Mouse (Mus musculus): Measurements from ENCODE around the gene Spns1. TPM values are rescaled to one million over a fixed set of nuclear protein-coding genes. Genes with fewer than 3 reads are reported as not detected.
A peak's percentile ranks its signal among the peaks of the same experiment; 100 is the strongest.

Gene Spns1
- total and polyA plus RNA-seq, 2 experiments from 2014 or later = 80.9 to 125 TPM

- no peak for TF ChIP-seq CTCF (IDR thresholded peaks at IDR 0.05; ENCODE audit: low read depth)
- Histone ChIP-seq H3K27ac (no peak overlapping the region), H3K27me3 (ENCODE audit: insufficient read depth, low read length) (no peaks in the 10 kb centered on the region), H3K4me3 (ENCODE audit: low read length) (no peak overlapping the region), H3K9ac (replicated peaks; ENCODE audit: low read length) (no peak overlapping the region), H3K36me3 (ENCODE audit: insufficient read depth, low read length) (no peaks in the 10 kb centered on the region), H3K4me1 (ENCODE audit: insufficient read depth, low read length) (no peaks in the 10 kb centered on the region), H3K9me3 (ENCODE audit: low read length) (no peaks in the 10 kb centered on the region), H3K4me2 (ENCODE audit: low read depth, low read length) (no peak overlapping the region)
- no peak for DNase-seq (ENCODE audit: low spot score)
- WGBS = 93% methylated on average over 9 of the region's 9 CpGs
- ATAC-seq = no peak
Observed at GRCm38 (mm10) chr7:126358413-126358812, 18.8 kb downstream of the Spns1 start.

GRCm38 (mm10) chr7:126357838-126358237, 19.4 kb downstream of the Spns1 start:
- no peak overlapping the region for H3K9ac ChIP-seq (replicated peaks; ENCODE audit: low read length)
- no peak for ATAC-seq
- no peak for DNase-seq (ENCODE audit: low spot score)
- no peak overlapping the region for H3K4me3 ChIP-seq (ENCODE audit: low read length)
- no peaks in the 10 kb centered on the region for H3K9me3 ChIP-seq (ENCODE audit: low read length)
- H3K27ac ChIP-seq = no peak overlapping the region
- 86% methylated on average over 6 of the region's 6 CpGs for WGBS
- H3K36me3 ChIP-seq (ENCODE audit: insufficient read depth, low read length) = no peaks in the 10 kb centered on the region
- no peak for TF ChIP-seq CTCF (IDR thresholded peaks at IDR 0.05; ENCODE audit: low read depth)
- no peaks in the 10 kb centered on the region for H3K27me3 ChIP-seq (ENCODE audit: insufficient read depth, low read length)
- H3K4me2 ChIP-seq (ENCODE audit: low read depth, low read length) = no peak overlapping the region
- H3K4me1 ChIP-seq (ENCODE audit: insufficient read depth, low read length) = no peaks in the 10 kb centered on the region

GRCm38 (mm10) chr7:126356793-126357591, 20.3 kb downstream of the Spns1 start:
- ATAC-seq (no peak), DNase-seq (ENCODE audit: low spot score) (no peak)
- 58% methylated on average over 7 of the region's 7 CpGs for WGBS
- H3K9ac ChIP-seq (replicated peaks; ENCODE audit: low read length) = no peak overlapping the region
- H3K27ac ChIP-seq = no peak overlapping the region
- H3K4me1 ChIP-seq (ENCODE audit: insufficient read depth, low read length) = no peaks in the 10 kb centered on the region
- H3K4me2 ChIP-seq (ENCODE audit: low read depth, low read length) = no peak overlapping the region
- no peaks in the 10 kb centered on the region for H3K36me3 ChIP-seq (ENCODE audit: insufficient read depth, low read length)
- no peaks in the 10 kb centered on the region for H3K9me3 ChIP-seq (ENCODE audit: low read length)
- no peak overlapping the region for H3K4me3 ChIP-seq (ENCODE audit: low read length)
- TF ChIP-seq CTCF (IDR thresholded peaks at IDR 0.05; ENCODE audit: low read depth) = no peak
- H3K27me3 ChIP-seq (ENCODE audit: insufficient read depth, low read length) = no peaks in the 10 kb centered on the region

GRCm38 (mm10) chr7:126355847-126356597, 21.2 kb downstream of the Spns1 start:
- 0 out of 2 replicates have a peak, but pooled peaks have one; percentile 32 for ATAC-seq
- Histone ChIP-seq H3K27me3 (ENCODE audit: insufficient read depth, low read length) (no peaks in the 10 kb centered on the region), H3K9ac (replicated peaks; ENCODE audit: low read length) (no peak overlapping the region), H3K4me1 (ENCODE audit: insufficient read depth, low read length) (no peaks in the 10 kb centered on the region), H3K4me2 (ENCODE audit: low read depth, low read length) (no peak overlapping the region), H3K4me3 (ENCODE audit: low read length) (no peak overlapping the region), H3K36me3 (ENCODE audit: insufficient read depth, low read length) (no peaks in the 10 kb centered on the region), H3K9me3 (ENCODE audit: low read length) (no peaks in the 10 kb centered on the region), H3K27ac (no peak overlapping the region)
- peak; percentile 23 for DNase-seq (ENCODE audit: low spot score)
- WGBS = 58% methylated on average over 5 of the region's 5 CpGs
- TF ChIP-seq CTCF (IDR thresholded peaks at IDR 0.05; ENCODE audit: low read depth) = no peak

- peak; percentile 2 for DNase-seq (ENCODE audit: low spot score)
- H3K36me3 ChIP-seq (ENCODE audit: insufficient read depth, low read length) = no peaks in the 10 kb centered on the region
- TF ChIP-seq CTCF (IDR thresholded peaks at IDR 0.05; ENCODE audit: low read depth) = no peak
- no peak overlapping the region for H3K27ac ChIP-seq
- no peak overlapping the region for H3K4me3 ChIP-seq (ENCODE audit: low read length)
- no peaks in the 10 kb centered on the region for H3K27me3 ChIP-seq (ENCODE audit: insufficient read depth, low read length)
- H3K4me2 ChIP-seq (ENCODE audit: low read depth, low read length) = no peak overlapping the region
- no peaks in the 10 kb centered on the region for H3K9me3 ChIP-seq (ENCODE audit: low read length)
- WGBS = 53% methylated on average over 14 of the region's 14 CpGs
- H3K4me1 ChIP-seq (ENCODE audit: insufficient read depth, low read length) = no peaks in the 10 kb centered on the region
- no peak for ATAC-seq
- no peak overlapping the region for H3K9ac ChIP-seq (replicated peaks; ENCODE audit: low read length)
Observed at GRCm38 (mm10) chr7:126354738-126355614, 22.3 kb downstream of the Spns1 start.

- Histone ChIP-seq H3K36me3 (ENCODE audit: insufficient read depth, low read length) (no peaks in the 10 kb centered on the region), H3K27ac (no peak overlapping the region), H3K4me1 (ENCODE audit: insufficient read depth, low read length) (no peaks in the 10 kb centered on the region), H3K9ac (replicated peaks; ENCODE audit: low read length) (no peak overlapping the region), H3K9me3 (ENCODE audit: low read length) (no peaks in the 10 kb centered on the region), H3K4me2 (ENCODE audit: low read depth, low read length) (no peak overlapping the region), H3K27me3 (ENCODE audit: insufficient read depth, low read length) (no peaks in the 10 kb centered on the region), H3K4me3 (ENCODE audit: low read length) (no peak overlapping the region)
- no peak for TF ChIP-seq CTCF (IDR thresholded peaks at IDR 0.05; ENCODE audit: low read depth)
- 79% methylated on average over 3 of the region's 3 CpGs for WGBS
- no peak for ATAC-seq
- no peak for DNase-seq (ENCODE audit: low spot score)
Observed at GRCm38 (mm10) chr7:126353994-126354365, 23.3 kb downstream of the Spns1 start.

Measured in hindbrain, postnatal 0 days (tissue).